ENCODE assay signal across 8 mouse cellular contexts in the genomic region with DNA sequence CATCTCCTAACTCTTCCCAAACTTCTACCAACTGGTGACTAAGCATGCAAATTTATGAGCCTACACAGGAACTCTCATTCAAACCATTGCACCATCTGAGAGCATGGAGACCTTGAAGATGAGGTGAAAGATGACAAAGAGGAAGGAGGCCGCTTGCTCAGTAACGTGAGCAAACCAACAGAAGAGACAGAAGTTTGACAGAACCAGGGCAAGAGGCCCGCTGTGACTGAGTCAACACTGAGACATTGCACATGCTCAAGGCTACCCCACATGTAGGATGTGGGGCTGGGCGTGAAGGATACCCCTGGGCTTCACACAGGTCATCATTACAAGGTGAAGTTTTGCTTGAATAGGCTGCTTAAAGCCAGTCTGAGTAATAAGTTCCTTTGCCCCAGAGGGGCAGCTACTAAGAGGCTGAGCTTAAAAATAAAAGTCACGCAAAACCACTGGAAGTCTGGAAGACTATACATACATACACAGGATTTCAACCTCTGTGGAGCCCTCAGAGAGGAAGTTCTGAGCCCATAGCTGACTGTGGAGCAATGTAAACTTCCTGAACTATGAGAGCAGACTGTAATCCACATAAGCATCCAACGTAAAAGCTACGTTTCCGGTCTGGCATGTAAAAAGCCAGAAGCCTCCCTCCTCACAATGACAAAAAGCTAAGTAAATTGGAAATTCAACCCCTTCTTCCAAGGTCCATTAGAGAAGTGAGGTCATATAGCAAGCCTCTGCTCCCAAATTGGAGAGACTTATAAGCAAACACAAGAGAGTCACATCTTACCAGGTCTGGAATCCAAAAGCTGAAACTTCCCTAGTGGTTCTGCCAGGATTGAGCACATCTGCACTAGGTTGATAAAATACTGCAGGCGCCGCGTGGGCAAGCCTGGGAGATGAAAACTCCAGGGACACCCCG. TPM values are rescaled to one million over a fixed set of nuclear protein-coding genes. Genes with fewer than 3 reads are reported as not detected.
A peak's percentile ranks its signal among the peaks of the same experiment; 100 is the strongest.
DNase-seq lines count a peak whose midpoint lies in the region; ATAC-seq lines count a peak whose summit lies in the region.

No protein-coding gene starts in this region.

- peaks cover 2% of the 10 kb centered on the region; the same call in 1 of the 2 replicates for H3K9me3 ChIP-seq in heart, embryonic 11.5 days (replicated peaks; ENCODE audit: control insufficient read depth, low read length)
- no peaks in the 10 kb centered on the region for H3K9me3 ChIP-seq in limb, embryonic 13.5 days

- no peaks in the 10 kb centered on the region for H3K36me3 ChIP-seq in heart, embryonic 11.5 days (ENCODE audit: control insufficient read depth, insufficient read depth, low read length)
- H3K36me3 ChIP-seq in limb, embryonic 13.5 days, result no peaks in the 10 kb centered on the region

- no peak for DNase-seq in heart, postnatal 14 days
- DNase-seq in testis, postnatal 14 days (ENCODE audit: low spot score), result peak; percentile 8
- no peak for DNase-seq in testis, postnatal 10 days (ENCODE audit: low spot score)
- no peak for DNase-seq in ovary, postnatal 10 days (ENCODE audit: low spot score)
- DNase-seq in cerebellum, postnatal 10 days, result no peak
- DNase-seq in thymus, postnatal 0 days (ENCODE audit: low spot score), result no peak

- ATAC-seq in heart, embryonic 11.5 days (replicated peaks; ENCODE audit: insufficient number of reproducible peaks, low FRiP score, low TSS enrichment), result no peak
- peak; percentile 49 for ATAC-seq in limb, embryonic 13.5 days (ENCODE audit: low FRiP score, low read depth)

- peak overlapping the region; percentile 60 for H3K9ac ChIP-seq in heart, embryonic 11.5 days (ENCODE audit: low read depth, low read length)
- H3K9ac ChIP-seq in limb, embryonic 13.5 days, result no peak overlapping the region

- 47% methylated on average over 12 of the region's 12 CpGs for WGBS in heart, embryonic 11.5 days (ENCODE audit: insufficient replicate concordance)
- WGBS in limb, embryonic 13.5 days, result 41% methylated on average over 12 of the region's 12 CpGs

- intact Hi-C loops in heart, postnatal 14 days (cut with DNase I), result loop anchor here (5.0 kb wide), 1 partner anchor 195 kb away; no protein-coding TSS in a partner anchor

- peaks cover 49% of the 10 kb centered on the region for H3K4me1 ChIP-seq in heart, embryonic 11.5 days (ENCODE audit: control insufficient read depth, insufficient read depth, low read length)
- peaks cover 32% of the 10 kb centered on the region for H3K4me1 ChIP-seq in limb, embryonic 13.5 days

- peak overlapping the region; percentile 92 for H3K27ac ChIP-seq in heart, embryonic 11.5 days (ENCODE audit: low read depth, low read length)
- H3K27ac ChIP-seq in limb, embryonic 13.5 days, result peak overlapping the region; percentile 82

- peak overlapping the region; percentile 17; the same call in 1 of the 2 replicates for H3K4me3 ChIP-seq in heart, embryonic 11.5 days (ENCODE audit: low read depth, low read length)
- no peak overlapping the region for H3K4me3 ChIP-seq in limb, embryonic 13.5 days

- H3K4me2 ChIP-seq in heart, embryonic 11.5 days, result peak overlapping the region; percentile 45
- peak overlapping the region; percentile 51 for H3K4me2 ChIP-seq in limb, embryonic 13.5 days (replicated peaks)

- H3K27me3 ChIP-seq in heart, embryonic 11.5 days (ENCODE audit: control insufficient read depth, insufficient read depth, low read length), result no peaks in the 10 kb centered on the region
- H3K27me3 ChIP-seq in limb, embryonic 13.5 days, result no peaks in the 10 kb centered on the region

RNA-seq across cellular contexts. Expression of a gene that starts 16.5 kb away (rescaled TPM):
- 23.2 and 35.5 TPM in 2 replicates for polyA plus RNA-seq in heart, embryonic 11.5 days (2014; fragmentation: Nextera tagmentation; extraction: Ambion mirVana)
- 100 to 1,000 TPM; 147 to 154 TPM for total RNA-seq in heart, postnatal 14 days (2021)
- polyA plus RNA-seq in limb, embryonic 13.5 days (2015; fragmentation: Nextera tagmentation; extraction: Ambion mirVana), result 30.8 and 33.8 TPM in 2 replicates
- polyA plus RNA-seq in thymus, postnatal 0 days (2015; fragmentation: Nextera tagmentation; extraction: Ambion mirVana), result 1.2 and 3.2 TPM in 2 replicates
